Mouse (Mus musculus) forebrain, embryonic 14.5 days (tissue): ENCODE data around the gene Gpc3. TPM values are rescaled to one million over a fixed set of nuclear protein-coding genes. Genes with fewer than 3 reads are reported as not detected.

Experiments used
- ATAC-seq: fragments of 200-750 bp; cut with Nextera tagmentation; 2 replicates; pipeline ENCODE4 v1.8.0; 2017; ENCODE audit warnings: mild to moderate bottlenecking, moderate library complexity
- DNase-seq: peaks from one replicate; pipeline ENCODE4 v3.0.0-alpha.2; 2015; ENCODE audit warnings: low spot score
- H3K27ac ChIP-seq: fragments of 300-500 bp; sonication (generic); 2 replicates; pipeline ENCODE4 v1.5.1; 2014; ENCODE audit warnings: low read depth, mild to moderate bottlenecking, control low read depth, low read length, moderate library complexity
- H3K27me3 ChIP-seq: fragments of 300-500 bp; sonication (generic); replicated peaks from 2 replicates; pipeline ENCODE4 v1.6.1; 2014; ENCODE audit warnings: low read length, control low read depth, mixed read lengths; ENCODE audit not compliant: control insufficient read depth, insufficient read depth
- H3K36me3 ChIP-seq: fragments of 300-500 bp; sonication (generic); 2 replicates; pipeline ENCODE4 v1.6.1; 2014; ENCODE audit warnings: low read length, control low read depth; ENCODE audit not compliant: control insufficient read depth, insufficient read depth
- H3K4me1 ChIP-seq: fragments of 300-500 bp; sonication (generic); 2 replicates; pipeline ENCODE4 v1.6.1; 2014; ENCODE audit warnings: antibody characterized with exemption, low read length, control low read depth; ENCODE audit not compliant: control insufficient read depth, insufficient read depth
- H3K4me2 ChIP-seq: fragments of 300-500 bp; sonication (generic); 2 replicates; pipeline ENCODE4 v1.6.1; 2014; ENCODE audit warnings: mild to moderate bottlenecking, control low read depth, low read length
- H3K4me3 ChIP-seq: fragments of 300-500 bp; sonication (generic); 2 replicates; pipeline ENCODE4 v1.5.1; 2014; ENCODE audit warnings: low read depth, low read length, control low read depth
- H3K9ac ChIP-seq: fragments of 300-500 bp; sonication (generic); 2 replicates; pipeline ENCODE4 v1.6.1; 2014; ENCODE audit warnings: mild to moderate bottlenecking, low read length, control low read depth, moderate library complexity
- H3K9me3 ChIP-seq: fragments of 300-500 bp; sonication (generic); replicated peaks from 2 replicates; pipeline ENCODE4 v1.6.1; 2016; ENCODE audit warnings: low read length, control low read depth, mixed read lengths; ENCODE audit not compliant: control insufficient read depth
- WGBS: fragments of 180-500 bp; shearing (Covaris S2); extraction: QIAGEN DNeasy Blood & Tissue Kit; methylation state at CpG from one replicate; pipeline ENCODE4 v1.1.7; 2014; 5-methylcytosine and 5-hydroxymethylcytosine counted together
- polyA plus RNA-seq: library from polyadenylated mRNA; unstranded; fragments of >200 nt; fragmentation: Nextera tagmentation; extraction: Ambion mirVana; gene quantifications from 2 replicates; pipeline ENCODE4 v1.2.1, GENCODE M21; 2014

Gpc3 gene
- polyA plus RNA-seq, 1 experiment from 2014 or later = 51.2 TPM

GRCm38 (mm10) chrX:52603143-52603542, 10.6 kb downstream of the Gpc3 start:
- DNase-seq (no peak), ATAC-seq (no peak)
- Histone ChIP-seq H3K9ac (no peak overlapping the region), H3K4me2 (no peak overlapping the region), H3K9me3 (no peaks in the 10 kb centered on the region), H3K36me3 (no peaks in the 10 kb centered on the region), H3K4me1 (no peaks in the 10 kb centered on the region), H3K27me3 (no peaks in the 10 kb centered on the region), H3K27ac (no peak overlapping the region), H3K4me3 (no peak overlapping the region)
- whole genome bisulfite sequencing = 70% methylated on average over 4 of the region's 4 CpGs

GRCm38 (mm10) chrX:52599246-52599645, 14.5 kb downstream of the Gpc3 start:
- Histone ChIP-seq H3K36me3 (no peaks in the 10 kb centered on the region), H3K9me3 (no peaks in the 10 kb centered on the region), H3K4me1 (no peaks in the 10 kb centered on the region), H3K27ac (no peak overlapping the region), H3K27me3 (no peaks in the 10 kb centered on the region), H3K9ac (no peak overlapping the region), H3K4me3 (no peak overlapping the region), H3K4me2 (no peak overlapping the region)
- no peak for DNase-seq
- 74% methylated on average over 1 of the region's 1 CpGs for WGBS
- ATAC-seq = no peak

- H3K4me1 ChIP-seq = no peaks in the 10 kb centered on the region
- no peak overlapping the region for H3K4me3 ChIP-seq
- H3K27me3 ChIP-seq = no peaks in the 10 kb centered on the region
- H3K36me3 ChIP-seq = no peaks in the 10 kb centered on the region
- no peak for DNase-seq
- no peak overlapping the region for H3K27ac ChIP-seq
- H3K9ac ChIP-seq = no peak overlapping the region
- no peaks in the 10 kb centered on the region for H3K9me3 ChIP-seq
- H3K4me2 ChIP-seq = no peak overlapping the region
- no peak for ATAC-seq
These were observed 26.1 kb downstream of the Gpc3 start for GRCm38 (mm10) chrX:52587671-52588070.

GRCm38 (mm10) chrX:52559995-52560394, 53.8 kb downstream of the Gpc3 start:
- Histone ChIP-seq H3K36me3 (no peaks in the 10 kb centered on the region), H3K27ac (no peak overlapping the region), H3K4me3 (no peak overlapping the region), H3K27me3 (no peaks in the 10 kb centered on the region), H3K9ac (no peak overlapping the region), H3K9me3 (no peaks in the 10 kb centered on the region), H3K4me1 (no peaks in the 10 kb centered on the region), H3K4me2 (no peak overlapping the region)
- DNase-seq (no peak), ATAC-seq (no peak)
- 81% methylated on average over 4 of the region's 4 CpGs for WGBS

- DNase-seq (peak; percentile 48), ATAC-seq (no peak)
- Histone ChIP-seq H3K4me2 (no peak overlapping the region), H3K9me3 (no peaks in the 10 kb centered on the region), H3K4me3 (no peak overlapping the region), H3K36me3 (no peaks in the 10 kb centered on the region), H3K27ac (no peak overlapping the region), H3K9ac (no peak overlapping the region), H3K4me1 (no peaks in the 10 kb centered on the region), H3K27me3 (no peaks in the 10 kb centered on the region)
- WGBS = 48% methylated on average over 5 of the region's 5 CpGs
These were observed 55.2 kb downstream of the Gpc3 start for GRCm38 (mm10) chrX:52558526-52558925.

- Histone ChIP-seq H3K4me1 (no peaks in the 10 kb centered on the region), H3K27me3 (no peaks in the 10 kb centered on the region), H3K9me3 (no peaks in the 10 kb centered on the region), H3K9ac (no peak overlapping the region), H3K4me2 (no peak overlapping the region), H3K27ac (no peak overlapping the region), H3K36me3 (no peaks in the 10 kb centered on the region), H3K4me3 (no peak overlapping the region)
- ATAC-seq (no peak), DNase-seq (no peak)
- WGBS = 86% methylated on average over 6 of the region's 6 CpGs
These were observed 56.3 kb downstream of the Gpc3 start for GRCm38 (mm10) chrX:52557489-52557888.

GRCm38 (mm10) chrX:52551296-52551695, 62.5 kb downstream of the Gpc3 start:
- DNase-seq (no peak), ATAC-seq (no peak)
- Histone ChIP-seq H3K27ac (no peak overlapping the region), H3K9ac (no peak overlapping the region), H3K27me3 (no peaks in the 10 kb centered on the region), H3K4me1 (no peaks in the 10 kb centered on the region), H3K4me3 (no peak overlapping the region), H3K9me3 (no peaks in the 10 kb centered on the region), H3K4me2 (no peak overlapping the region), H3K36me3 (no peaks in the 10 kb centered on the region)
- 30% methylated on average over 1 of the region's 1 CpGs for WGBS

- 71% methylated on average over 3 of the region's 3 CpGs for WGBS
- Histone ChIP-seq H3K9me3 (no peaks in the 10 kb centered on the region), H3K27me3 (no peaks in the 10 kb centered on the region), H3K4me2 (no peak overlapping the region), H3K9ac (no peak overlapping the region), H3K27ac (no peak overlapping the region), H3K36me3 (no peaks in the 10 kb centered on the region), H3K4me1 (no peaks in the 10 kb centered on the region), H3K4me3 (no peak overlapping the region)
- DNase-seq = no peak
- ATAC-seq = no peak
These were observed 69.1 kb downstream of the Gpc3 start for GRCm38 (mm10) chrX:52544623-52545022.

GRCm38 (mm10) chrX:52537282-52537681, 76.5 kb downstream of the Gpc3 start:
- no peak for DNase-seq
- Histone ChIP-seq H3K36me3 (no peaks in the 10 kb centered on the region), H3K4me2 (no peak overlapping the region), H3K4me3 (no peak overlapping the region), H3K27me3 (no peaks in the 10 kb centered on the region), H3K9me3 (no peaks in the 10 kb centered on the region), H3K4me1 (no peaks in the 10 kb centered on the region), H3K27ac (no peak overlapping the region), H3K9ac (no peak overlapping the region)
- no peak for ATAC-seq
- WGBS = 68% methylated on average over 5 of the region's 5 CpGs

GRCm38 (mm10) chrX:52533766-52534165, 80.0 kb downstream of the Gpc3 start:
- H3K36me3 ChIP-seq = no peaks in the 10 kb centered on the region
- H3K27me3 ChIP-seq = no peaks in the 10 kb centered on the region
- no peak overlapping the region for H3K27ac ChIP-seq
- no peaks in the 10 kb centered on the region for H3K4me1 ChIP-seq
- ATAC-seq (no peak), DNase-seq (no peak)
- no peak overlapping the region for H3K4me2 ChIP-seq
- WGBS = 73% methylated on average over 1 of the region's 1 CpGs
- H3K9ac ChIP-seq = no peak overlapping the region
- no peaks in the 10 kb centered on the region for H3K9me3 ChIP-seq
- no peak overlapping the region for H3K4me3 ChIP-seq
